In the genomic region with DNA sequence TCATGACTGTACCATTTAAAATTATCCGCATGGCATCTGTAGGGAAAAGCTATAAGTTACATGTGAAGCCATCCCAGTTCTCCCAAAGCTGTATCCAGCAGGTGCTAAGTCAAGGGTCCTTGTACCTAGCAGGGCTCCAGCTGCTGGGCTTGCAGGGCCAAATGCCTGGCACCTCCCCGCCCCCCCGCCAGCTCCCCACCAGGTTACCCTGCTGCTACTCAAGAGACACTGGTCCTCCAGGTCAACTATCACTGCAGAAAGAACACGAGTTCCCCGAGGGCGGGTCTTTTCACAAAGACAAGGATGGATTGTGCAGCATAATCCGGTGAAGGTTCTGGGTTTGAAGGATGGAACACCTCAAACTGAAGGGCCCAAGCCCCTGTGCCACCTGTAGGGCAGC, we compare ENCODE assay signal across 9 mouse cellular contexts. TPM values are rescaled to one million over a fixed set of nuclear protein-coding genes. Genes with fewer than 3 reads are reported as not detected.
A peak's percentile ranks its signal among the peaks of the same experiment; 100 is the strongest.
DNase-seq lines count a peak whose midpoint lies in the region; ATAC-seq lines count a peak whose summit lies in the region.
"Had no signal": no experiment of that assay in that cellular context is flagged by ENCODE, and none has a peak within 500 bp of the region (broad histone marks: within the 10 kb centered on the region; RNA-seq: fewer than 3 reads in every experiment).

No protein-coding gene starts in this region.

- no peak for DNase-seq in kidney, postnatal 14 days
- DNase-seq in MN1 (ENCODE audit: low spot score): no peak
- DNase-seq in gastrocnemius, postnatal 10 days: no peak
- no peak for DNase-seq in urinary bladder, postnatal 25 days (ENCODE audit: low spot score)

- no peaks in the 10 kb centered on the region for H3K9me3 ChIP-seq in kidney, embryonic 16.5 days (ENCODE audit: low read length)
- H3K9me3 ChIP-seq in embryonic facial prominence, embryonic 15.5 days (replicated peaks): no peaks in the 10 kb centered on the region
- H3K9me3 ChIP-seq in intestine, embryonic 16.5 days (ENCODE audit: control insufficient read depth, low read length): no peaks in the 10 kb centered on the region
- no peaks in the 10 kb centered on the region for H3K9me3 ChIP-seq in neural tube, embryonic 12.5 days

- peaks cover 30% of the 10 kb centered on the region for H3K27me3 ChIP-seq in kidney, embryonic 16.5 days (ENCODE audit: insufficient read depth, low read length)
- H3K27me3 ChIP-seq in embryonic facial prominence, embryonic 15.5 days: peaks cover 41% of the 10 kb centered on the region
- H3K27me3 ChIP-seq in intestine, embryonic 16.5 days (replicated peaks; ENCODE audit: control insufficient read depth, insufficient read depth, low read length): peaks cover 31% of the 10 kb centered on the region
- H3K27me3 ChIP-seq in neural tube, embryonic 12.5 days (replicated peaks): peaks cover 22% of the 10 kb centered on the region

- ATAC-seq in kidney, embryonic 16.5 days (ENCODE audit: low FRiP score, low TSS enrichment): no peak
- no peak for ATAC-seq in embryonic facial prominence, embryonic 15.5 days (ENCODE audit: insufficient number of reproducible peaks, low FRiP score, low TSS enrichment, low read depth)
- no peak for ATAC-seq in intestine, embryonic 16.5 days
- ATAC-seq in neural tube, embryonic 12.5 days (ENCODE audit: low FRiP score, low read depth): no peak; the same call in 1 of the 2 replicates

- H3K27ac ChIP-seq in kidney, embryonic 16.5 days (ENCODE audit: low read length): no peak overlapping the region
- H3K27ac ChIP-seq in embryonic facial prominence, embryonic 15.5 days (replicated peaks): no peak overlapping the region
- no peak overlapping the region for H3K27ac ChIP-seq in intestine, embryonic 16.5 days (ENCODE audit: low read length)
- H3K27ac ChIP-seq in neural tube, embryonic 12.5 days: no peak overlapping the region

- WGBS in kidney, embryonic 16.5 days: 33% methylated on average over 7 of the region's 7 CpGs
- WGBS in embryonic facial prominence, embryonic 15.5 days: 33% methylated on average over 7 of the region's 7 CpGs
- WGBS in intestine, embryonic 16.5 days: 34% methylated on average over 7 of the region's 7 CpGs
- WGBS in neural tube, embryonic 12.5 days: 32% methylated on average over 7 of the region's 7 CpGs

- no peak overlapping the region for H3K9ac ChIP-seq in kidney, embryonic 16.5 days (replicated peaks; ENCODE audit: low read length)
- H3K9ac ChIP-seq in embryonic facial prominence, embryonic 15.5 days: no peak overlapping the region
- no peak overlapping the region for H3K9ac ChIP-seq in intestine, embryonic 16.5 days (ENCODE audit: low read depth, low read length)
- H3K9ac ChIP-seq in neural tube, embryonic 12.5 days: peak overlapping the region; percentile 72

- peaks cover 8% of the 10 kb centered on the region for H3K4me1 ChIP-seq in kidney, embryonic 16.5 days (ENCODE audit: insufficient read depth, low read length)
- H3K4me1 ChIP-seq in embryonic facial prominence, embryonic 15.5 days: peaks cover 9% of the 10 kb centered on the region; the same call in 1 of the 2 replicates
- H3K4me1 ChIP-seq in intestine, embryonic 16.5 days (ENCODE audit: control insufficient read depth, insufficient read depth, low read length): peaks cover 8% of the 10 kb centered on the region
- H3K4me1 ChIP-seq in neural tube, embryonic 12.5 days: peaks cover 8% of the 10 kb centered on the region; the same call in 1 of the 2 replicates

- no peaks in the 10 kb centered on the region for H3K36me3 ChIP-seq in kidney, embryonic 16.5 days (ENCODE audit: insufficient read depth, low read length)
- H3K36me3 ChIP-seq in embryonic facial prominence, embryonic 15.5 days: no peaks in the 10 kb centered on the region
- H3K36me3 ChIP-seq in intestine, embryonic 16.5 days (ENCODE audit: control insufficient read depth, insufficient read depth, low read length): no peaks in the 10 kb centered on the region
- H3K36me3 ChIP-seq in neural tube, embryonic 12.5 days: no peaks in the 10 kb centered on the region

- peak overlapping the region; percentile 67 for H3K4me3 ChIP-seq in kidney, embryonic 16.5 days (ENCODE audit: low read length)
- H3K4me3 ChIP-seq in embryonic facial prominence, embryonic 15.5 days (replicated peaks): peak overlapping the region; percentile 54
- peak overlapping the region; percentile 68 for H3K4me3 ChIP-seq in intestine, embryonic 16.5 days (ENCODE audit: low read length)
- peak overlapping the region; percentile 70 for H3K4me3 ChIP-seq in neural tube, embryonic 12.5 days

- peak overlapping the region; percentile 99 for H3K4me2 ChIP-seq in kidney, embryonic 16.5 days (replicated peaks; ENCODE audit: low read depth, low read length)
- peak overlapping the region; percentile 97 for H3K4me2 ChIP-seq in embryonic facial prominence, embryonic 15.5 days (replicated peaks)
- peak overlapping the region; percentile 100 for H3K4me2 ChIP-seq in intestine, embryonic 16.5 days (ENCODE audit: low read depth, low read length)
- peak overlapping the region; percentile 93 for H3K4me2 ChIP-seq in neural tube, embryonic 12.5 days (replicated peaks)

RNA-seq across cellular contexts. Expression of gene Lrrc27, which starts 25.5 kb away (rescaled TPM):
- polyA plus RNA-seq in kidney, embryonic 16.5 days (2015; fragmentation: Nextera tagmentation; extraction: Ambion mirVana): 2.8 and 3.3 TPM in 2 replicates
- 1.9 and 3.0 TPM in 2 replicates for polyA plus RNA-seq in embryonic facial prominence, embryonic 15.5 days (2015; fragmentation: Nextera tagmentation; extraction: Ambion mirVana)
- polyA plus RNA-seq in intestine, embryonic 16.5 days (2015; fragmentation: Nextera tagmentation; extraction: Ambion mirVana): 4.0 and 4.4 TPM in 2 replicates
- 3.9 and 5.3 TPM in 2 replicates for polyA plus RNA-seq in neural tube, embryonic 12.5 days (2016; fragmentation: Nextera tagmentation; extraction: Ambion mirVana)
- 1 to 10 TPM; 2.9 to 4.2 TPM for total RNA-seq in gastrocnemius, postnatal 10 days (2021)

RNA-seq across cellular contexts. Expression of gene Stk32c, which starts 25.8 kb away (rescaled TPM):
- polyA plus RNA-seq in kidney, embryonic 16.5 days (2015; fragmentation: Nextera tagmentation; extraction: Ambion mirVana): 0.26 and 0.39 TPM in 2 replicates
- polyA plus RNA-seq in embryonic facial prominence, embryonic 15.5 days (2015; fragmentation: Nextera tagmentation; extraction: Ambion mirVana): 0.12 and 0.26 TPM in 2 replicates
- polyA plus RNA-seq in intestine, embryonic 16.5 days (2015; fragmentation: Nextera tagmentation; extraction: Ambion mirVana): 0.10 and 0.15 TPM in 2 replicates
- polyA plus RNA-seq in neural tube, embryonic 12.5 days (2016; fragmentation: Nextera tagmentation; extraction: Ambion mirVana): 1.2 and 2.0 TPM in 2 replicates
- total RNA-seq in gastrocnemius, postnatal 10 days (2021): 1 to 10 TPM; 1.6 TPM
- total RNA-seq: hematopoietic stem cell, adult 5-6 weeks had no signal
